Mouse (Mus musculus) lung, embryonic 16.5 days (tissue): Measurements from ENCODE around the gene Hist2h2ac. TPM values are rescaled to one million over a fixed set of nuclear protein-coding genes. Genes with fewer than 3 reads are reported as not detected.

Source experiments
- ATAC-seq: fragments of 200-750 bp; cut with Nextera tagmentation; 2 replicates; pipeline ENCODE4 v1.8.0; 2017; ENCODE audit warnings: low read depth, mild to moderate bottlenecking, moderate library complexity
- H3K27ac ChIP-seq: fragments of 300-500 bp; sonication (generic); 2 replicates; pipeline ENCODE4 v1.5.1; 2014; ENCODE audit warnings: mild to moderate bottlenecking, control low read depth, low read length
- H3K27me3 ChIP-seq: fragments of 300-500 bp; sonication (generic); 2 replicates; pipeline ENCODE4 v1.6.1; 2014; ENCODE audit warnings: low read depth, low read length, mixed read lengths; ENCODE audit not compliant: control insufficient read depth, insufficient read depth
- H3K36me3 ChIP-seq: fragments of 300-500 bp; sonication (generic); 2 replicates; pipeline ENCODE4 v1.6.1; 2014; ENCODE audit warnings: low read length; ENCODE audit not compliant: control insufficient read depth, insufficient read depth
- H3K4me1 ChIP-seq: fragments of 300-500 bp; sonication (generic); replicated peaks from 2 replicates; pipeline ENCODE4 v1.6.1; 2014; ENCODE audit warnings: low read length, mixed read lengths; ENCODE audit not compliant: control insufficient read depth, insufficient read depth
- H3K4me2 ChIP-seq: fragments of 300-500 bp; sonication (generic); 2 replicates; pipeline ENCODE4 v1.6.1; 2014; ENCODE audit warnings: low read depth, low read length, control low read depth
- H3K4me3 ChIP-seq: fragments of 300-500 bp; sonication (generic); 2 replicates; pipeline ENCODE4 v1.5.1; 2014; ENCODE audit warnings: mild to moderate bottlenecking, low read length, control low read depth
- H3K9ac ChIP-seq: fragments of 300-500 bp; sonication (generic); 2 replicates; pipeline ENCODE4 v1.6.1; 2014; ENCODE audit warnings: low read length, control low read depth
- H3K9me3 ChIP-seq: fragments of 300-500 bp; sonication (generic); 2 replicates; pipeline ENCODE4 v1.6.1; 2016; ENCODE audit warnings: low read length; ENCODE audit not compliant: control insufficient read depth
- WGBS: fragments of 180-500 bp; shearing (Covaris S2); extraction: QIAGEN DNeasy Blood & Tissue Kit; methylation state at CpG from one replicate; pipeline ENCODE4 v1.1.7; 2014; 5-methylcytosine and 5-hydroxymethylcytosine counted together
- polyA plus RNA-seq: library from polyadenylated mRNA; unstranded; fragments of >200 nt; fragmentation: Nextera tagmentation; extraction: Ambion mirVana; gene quantifications from 2 replicates; pipeline ENCODE4 v1.2.1, GENCODE M21; 2015

The Hist2h2ac gene
- polyA plus RNA-seq, 1 experiment from 2014 or later = 9.0 TPM

DNA sequence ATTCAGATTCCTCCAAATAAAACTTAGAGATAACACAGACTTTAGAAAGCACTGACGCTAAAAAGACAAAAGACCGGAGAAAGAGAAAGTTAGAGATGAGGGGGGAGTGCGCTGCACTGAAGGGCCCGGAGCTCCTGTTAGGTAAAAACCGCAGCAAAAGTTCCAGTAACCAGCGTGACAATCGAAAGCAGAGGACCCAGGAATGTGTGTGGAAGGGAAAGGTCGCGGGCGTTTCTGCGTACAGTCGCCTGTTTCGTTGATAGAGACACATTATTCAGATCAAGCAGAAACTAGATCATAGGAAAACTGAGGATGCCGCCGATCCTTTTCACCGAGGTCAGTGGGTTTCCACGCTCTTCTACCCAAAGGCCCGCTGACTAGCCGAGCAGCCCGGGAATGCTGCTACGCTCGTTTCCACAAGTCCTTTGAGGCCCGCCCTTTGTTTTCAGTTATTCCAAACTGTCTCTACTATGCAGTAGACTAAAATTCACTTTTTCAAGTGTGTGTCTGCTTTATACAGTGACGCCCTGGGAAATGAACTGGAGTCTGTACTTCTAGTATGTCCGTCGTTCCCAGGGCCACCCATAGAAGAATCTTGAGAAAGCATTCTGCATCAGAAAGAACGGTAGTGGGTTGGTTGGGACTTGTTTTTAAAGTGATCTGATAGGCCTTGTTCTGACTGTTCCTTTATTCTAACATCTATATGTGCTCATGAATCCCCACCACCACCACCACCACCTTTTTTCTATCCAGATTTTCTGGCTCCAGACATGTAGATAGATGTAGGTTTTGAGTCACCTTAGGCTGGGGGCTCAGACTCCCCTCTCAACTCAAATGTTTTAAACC lies 43.1 kb upstream of the Hist2h2ac start:
- 2% methylated on average over 27 of the region's 27 CpGs for WGBS
- Histone ChIP-seq H3K4me2 (peak overlapping the region; percentile 84), H3K27me3 (no peaks in the 10 kb centered on the region), H3K9ac (peak overlapping the region; percentile 80), H3K36me3 (no peaks in the 10 kb centered on the region), H3K4me3 (peak overlapping the region; percentile 63), H3K27ac (peak overlapping the region; percentile 97), H3K9me3 (no peaks in the 10 kb centered on the region), H3K4me1 (peaks cover 12% of the 10 kb centered on the region)
- ATAC-seq = peak; percentile 46; the same call in 1 of the 2 replicates

DNA sequence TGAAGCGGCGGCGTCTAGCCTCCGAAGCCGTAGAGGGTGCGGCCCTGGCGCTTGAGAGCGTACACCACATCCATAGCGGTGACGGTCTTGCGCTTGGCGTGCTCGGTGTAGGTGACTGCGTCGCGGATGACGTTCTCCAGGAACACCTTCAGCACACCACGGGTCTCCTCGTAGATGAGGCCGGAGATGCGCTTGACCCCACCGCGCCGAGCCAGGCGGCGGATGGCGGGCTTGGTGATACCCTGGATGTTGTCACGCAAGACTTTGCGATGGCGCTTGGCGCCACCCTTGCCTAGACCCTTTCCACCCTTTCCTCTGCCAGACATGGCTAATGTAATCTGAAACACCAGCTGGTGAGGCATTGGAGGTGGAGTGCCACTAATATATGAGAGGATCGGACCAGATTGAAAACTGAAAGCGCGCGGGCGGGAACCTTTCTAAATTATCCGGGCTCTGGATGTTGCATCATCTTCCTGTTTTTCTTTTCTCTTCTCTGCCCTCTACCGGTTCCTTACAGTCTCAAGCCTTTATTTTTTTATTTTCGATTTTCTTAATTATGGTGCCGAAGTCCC lies 42.4 kb upstream of the Hist2h2ac start, which contains the start of gene Hist2h4:
Gene Hist2h4 (minus strand): TSS at position 333 of the 572 bp plus-strand sequence.
- Histone ChIP-seq H3K9ac (peak within 1 kb of the TSS; percentile 82), H3K36me3 (no peaks in the 10 kb centered on the region), H3K27ac (peak within 1 kb of the TSS; percentile 97), H3K4me1 (peaks cover 12% of the 10 kb centered on the region), H3K4me2 (peak within 1 kb of the TSS; percentile 84), H3K9me3 (no peaks in the 10 kb centered on the region), H3K27me3 (no peaks in the 10 kb centered on the region), H3K4me3 (peak within 1 kb of the TSS; percentile 63)
- WGBS = under 1% methylated on average over 40 of the region's 40 CpGs
- ATAC-seq = peak; percentile 90

- H3K27me3 ChIP-seq = no peaks in the 10 kb centered on the region
- H3K36me3 ChIP-seq = no peaks in the 10 kb centered on the region
- ATAC-seq = peak; percentile 86
- peak overlapping the region; percentile 84 for H3K4me2 ChIP-seq
- peak overlapping the region; percentile 82 for H3K9ac ChIP-seq
- peak overlapping the region; percentile 97 for H3K27ac ChIP-seq
- peak overlapping the region; percentile 63 for H3K4me3 ChIP-seq
- 1% methylated on average over 19 of the region's 19 CpGs for WGBS
- H3K9me3 ChIP-seq = no peaks in the 10 kb centered on the region
- H3K4me1 ChIP-seq = peaks cover 12% of the 10 kb centered on the region
Measured at GRCm38 (mm10) chr3:96262216-96262875, 41.7 kb upstream of the Hist2h2ac start.

- no peaks in the 10 kb centered on the region for H3K27me3 ChIP-seq
- no peak for ATAC-seq
- H3K4me1 ChIP-seq = peaks cover 12% of the 10 kb centered on the region
- H3K4me2 ChIP-seq = peak overlapping the region; percentile 84
- H3K27ac ChIP-seq = peak overlapping the region; percentile 97
- WGBS = 51% methylated on average over 3 of the region's 3 CpGs
- no peaks in the 10 kb centered on the region for H3K36me3 ChIP-seq
- no peaks in the 10 kb centered on the region for H3K9me3 ChIP-seq
- H3K9ac ChIP-seq = peak overlapping the region; percentile 82
- peak overlapping the region; percentile 63 for H3K4me3 ChIP-seq
Measured at GRCm38 (mm10) chr3:96261623-96262022, 40.9 kb upstream of the Hist2h2ac start.

GRCm38 (mm10) chr3:96260220-96260619 lies 39.5 kb upstream of the Hist2h2ac start:
- ATAC-seq = no peak
- H3K27ac ChIP-seq = no peak overlapping the region
- no peaks in the 10 kb centered on the region for H3K36me3 ChIP-seq
- H3K4me1 ChIP-seq = peaks cover 12% of the 10 kb centered on the region
- H3K4me2 ChIP-seq = no peak overlapping the region
- 90% methylated on average over 5 of the region's 5 CpGs for WGBS
- peaks cover 4% of the 10 kb centered on the region; the same call in 1 of the 2 replicates for H3K27me3 ChIP-seq
- H3K4me3 ChIP-seq = no peak overlapping the region
- no peak overlapping the region for H3K9ac ChIP-seq
- H3K9me3 ChIP-seq = no peaks in the 10 kb centered on the region

DNA sequence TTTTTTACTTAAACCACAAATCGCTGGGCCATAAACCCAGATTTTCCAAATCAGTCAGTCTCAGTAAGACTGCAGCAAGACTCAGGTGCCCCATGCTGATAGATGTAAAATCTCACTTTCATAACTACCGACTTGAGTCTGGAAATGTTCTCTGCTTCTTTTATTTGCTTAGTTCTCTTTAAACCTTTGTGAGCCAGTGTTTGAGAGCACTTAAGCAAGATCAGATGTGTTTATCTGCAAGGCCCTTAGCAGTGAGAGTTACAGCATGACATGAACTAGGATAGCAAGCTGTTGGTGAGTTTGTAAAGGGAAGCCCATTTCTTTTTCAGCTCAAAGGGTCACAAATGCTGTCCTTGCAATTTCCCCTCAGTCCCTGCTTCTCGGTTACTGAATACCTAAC lies 36.5 kb upstream of the Hist2h2ac start:
- Histone ChIP-seq H3K36me3 (no peaks in the 10 kb centered on the region), H3K27ac (no peak overlapping the region), H3K9me3 (no peaks in the 10 kb centered on the region), H3K4me3 (no peak overlapping the region), H3K4me2 (no peak overlapping the region), H3K4me1 (peaks cover 7% of the 10 kb centered on the region), H3K27me3 (peaks cover 20% of the 10 kb centered on the region), H3K9ac (no peak overlapping the region)
- no peak for ATAC-seq
- WGBS = 50% methylated on average over 3 of the region's 3 CpGs

GRCm38 (mm10) chr3:96255926-96256593 lies 35.4 kb upstream of the Hist2h2ac start:
- Histone ChIP-seq H3K9ac (no peak overlapping the region), H3K27ac (0 out of 2 replicates have a peak overlapping the region, but pooled peaks have one; percentile 31), H3K4me3 (no peak overlapping the region), H3K9me3 (no peaks in the 10 kb centered on the region), H3K36me3 (no peaks in the 10 kb centered on the region), H3K27me3 (peaks cover 20% of the 10 kb centered on the region), H3K4me1 (0 out of 2 replicates have a peak, but pooled peaks cover 2% of the 10 kb centered on the region), H3K4me2 (no peak overlapping the region)
- 53% methylated on average over 5 of the region's 5 CpGs for WGBS
- no peak for ATAC-seq

DNA sequence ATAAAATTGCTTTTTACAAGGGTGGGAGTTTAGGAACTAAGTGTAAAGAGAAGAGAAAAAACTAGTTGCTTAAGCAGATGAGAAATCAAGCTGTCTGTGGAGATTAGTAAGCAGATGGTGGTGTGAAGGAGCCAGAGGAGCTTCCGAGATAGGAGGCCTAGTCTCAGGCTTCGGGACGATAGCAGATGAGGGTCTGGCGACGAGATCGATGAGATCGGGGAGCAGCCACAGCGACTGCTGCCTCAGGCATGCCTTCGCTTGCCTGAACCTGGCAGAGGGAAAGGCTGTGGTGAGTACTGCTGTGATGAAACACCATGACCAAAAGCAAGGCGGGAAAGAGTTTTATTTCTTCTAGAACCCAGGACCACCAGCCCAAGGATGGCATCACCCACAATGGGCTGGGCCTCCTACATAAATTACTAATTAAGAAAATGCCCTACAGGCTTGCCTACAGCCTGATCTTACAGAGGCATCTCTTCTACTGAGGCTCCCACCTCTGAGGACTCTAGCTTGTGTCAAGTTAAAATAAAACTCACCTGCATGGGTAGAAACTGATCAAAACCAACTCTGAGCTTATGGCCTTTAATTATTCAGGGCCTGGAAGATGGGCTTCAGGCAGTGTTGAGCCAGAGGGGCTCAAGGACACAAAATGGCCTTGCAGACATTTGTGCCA lies 34.1 kb upstream of the Hist2h2ac start:
- no peak overlapping the region for H3K4me3 ChIP-seq
- WGBS = 38% methylated on average over 10 of the region's 10 CpGs
- H3K4me1 ChIP-seq = 0 out of 2 replicates have a peak, but pooled peaks cover 2% of the 10 kb centered on the region
- H3K9me3 ChIP-seq = no peaks in the 10 kb centered on the region
- no peak overlapping the region for H3K9ac ChIP-seq
- H3K27ac ChIP-seq = no peak overlapping the region
- no peaks in the 10 kb centered on the region for H3K36me3 ChIP-seq
- H3K4me2 ChIP-seq = no peak overlapping the region
- H3K27me3 ChIP-seq = peaks cover 20% of the 10 kb centered on the region
- ATAC-seq = no peak
